Mouse (Mus musculus) kidney, postnatal 36 days (tissue): ENCODE measurements around the gene Slc12a8.
A peak's percentile ranks its signal among the peaks of the same experiment; 100 is the strongest.

ENCODE experiments used
- DNase-seq, 2 experiments: peaks; one replicate each; pipeline ENCODE4 v3.0.0; 2021 to 2022; ENCODE audit warnings: mixed read lengths in 2 of 2

The Slc12a8 gene

GRCm38 (mm10) chr16:33612056-33612770, 95.1 kb downstream of the Slc12a8 start:
- DNase-seq: no peak

GRCm38 (mm10) chr16:33615986-33616385, 98.9 kb downstream of the Slc12a8 start:
- DNase-seq: no peak

GRCm38 (mm10) chr16:33621836-33622235, 104.7 kb downstream of the Slc12a8 start:
- no peak for DNase-seq

- DNase-seq: no peak
Observed at GRCm38 (mm10) chr16:33624586-33624985, 107.5 kb downstream of the Slc12a8 start.

GRCm38 (mm10) chr16:33629539-33629938, 112.4 kb downstream of the Slc12a8 start:
- no peak for DNase-seq

GRCm38 (mm10) chr16:33635836-33636595, 118.9 kb downstream of the Slc12a8 start:
- DNase-seq: no peak

GRCm38 (mm10) chr16:33641779-33642178, 124.7 kb downstream of the Slc12a8 start:
- DNase-seq: no peak

- DNase-seq: no peak
Observed at GRCm38 (mm10) chr16:33653116-33653515, 136.0 kb downstream of the Slc12a8 start.

GRCm38 (mm10) chr16:33655443-33655842, 138.3 kb downstream of the Slc12a8 start:
- no peak for DNase-seq

GRCm38 (mm10) chr16:33657191-33657590, 140.1 kb downstream of the Slc12a8 start:
- DNase-seq: no peak

GRCm38 (mm10) chr16:33658121-33658520, 141.0 kb downstream of the Slc12a8 start:
- no peak for DNase-seq

- no peak for DNase-seq
Observed at GRCm38 (mm10) chr16:33659521-33659920, 142.4 kb downstream of the Slc12a8 start.

- peak; percentile 71 to 86 for DNase-seq
Observed at GRCm38 (mm10) chr16:33660125-33660524, 143.0 kb downstream of the Slc12a8 start.

GRCm38 (mm10) chr16:33662841-33663240, 145.7 kb downstream of the Slc12a8 start:
- no peak for DNase-seq

- no peak for DNase-seq
Observed at GRCm38 (mm10) chr16:33666226-33666625, 149.1 kb downstream of the Slc12a8 start.

GRCm38 (mm10) chr16:33666985-33667538, 149.9 kb downstream of the Slc12a8 start:
- no peak for DNase-seq

GRCm38 (mm10) chr16:33668448-33668847, 151.3 kb downstream of the Slc12a8 start:
- no peak for DNase-seq

GRCm38 (mm10) chr16:33669072-33669471, 151.9 kb downstream of the Slc12a8 start:
- no peak for DNase-seq

- no peak for DNase-seq
Observed at GRCm38 (mm10) chr16:33670340-33670739, 153.2 kb downstream of the Slc12a8 start.

GRCm38 (mm10) chr16:33670933-33671332, 153.8 kb downstream of the Slc12a8 start:
- no peak for DNase-seq

GRCm38 (mm10) chr16:33672188-33672587, 155.1 kb downstream of the Slc12a8 start:
- DNase-seq: no peak

GRCm38 (mm10) chr16:33672643-33673042, 155.5 kb downstream of the Slc12a8 start:
- DNase-seq: no peak

- no peak for DNase-seq
Observed at GRCm38 (mm10) chr16:33673530-33674109, 156.5 kb downstream of the Slc12a8 start.
